Mouse (Mus musculus) spleen, embryonic (tissue): ENCODE measurements around the gene Hdc.

Experiments used
- CTCF ChIA-PET: fragments of 350-600 bp; sonication (Branson Sonifier 250); formaldehyde crosslinking; loops from one replicate; lab custom pipeline; 2022; lab: Charles Lee

Gene Hdc

DNA sequence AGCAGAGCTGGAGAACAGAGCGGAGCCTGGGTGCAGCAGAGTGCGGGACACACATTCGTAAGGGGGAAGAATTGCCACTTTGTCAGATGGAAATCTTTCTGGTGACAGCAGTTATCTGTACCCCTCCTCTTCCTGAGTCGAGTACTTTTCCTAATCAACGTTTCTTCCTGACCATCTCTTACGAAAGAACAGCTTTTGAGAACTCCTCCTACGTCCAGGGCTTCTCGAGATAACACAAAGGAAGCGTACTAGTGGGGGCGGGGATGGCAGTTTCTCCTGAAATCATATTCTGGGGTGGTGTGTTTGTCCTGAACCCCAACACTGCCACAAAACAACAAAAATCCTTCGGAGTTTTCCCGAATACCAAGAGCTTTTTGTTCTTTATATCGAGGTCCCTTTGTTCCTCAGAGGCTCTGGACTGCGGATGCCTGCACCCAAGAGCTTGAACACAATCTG is at the start of gene Hdc:
Gene Hdc (minus strand): TSS at position 51 of the 456 bp plus-strand sequence.
- CTCF ChIA-PET, result no interaction called here

- CTCF ChIA-PET, result no interaction called here
Measured at GRCm38 (mm10) chr2:126668621-126669252, 49.6 kb upstream of the Hdc start.

- CTCF ChIA-PET, result interaction anchor here (0.6 kb wide), 1 partner anchor 12 kb away, joined by 3 read pairs; no protein-coding TSS in a partner anchor
Measured at GRCm38 (mm10) chr2:126665984-126666383, 46.9 kb upstream of the Hdc start.

DNA sequence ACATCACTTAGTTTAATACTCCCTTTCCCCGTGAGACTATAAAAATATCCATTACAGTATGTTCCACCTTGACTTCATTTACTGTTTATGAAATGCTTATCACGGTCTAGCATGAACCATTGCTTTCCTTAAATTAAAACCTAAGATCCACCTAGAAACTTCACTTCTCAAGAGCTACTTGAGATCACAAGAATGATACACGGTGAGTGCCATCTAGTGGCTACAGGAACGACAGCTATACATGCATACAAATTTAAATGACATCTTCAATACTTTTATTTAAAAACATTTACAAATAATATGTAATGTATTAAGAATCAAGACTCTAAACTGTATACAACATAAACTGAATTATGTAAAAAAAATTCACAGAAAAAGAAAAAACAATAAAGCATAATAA is 44.4 kb upstream of the Hdc start:
- CTCF ChIA-PET, result no interaction called here

GRCm38 (mm10) chr2:126652929-126653328 is 33.8 kb upstream of the Hdc start:
- CTCF ChIA-PET, result no interaction called here

GRCm38 (mm10) chr2:126647762-126648161 is 28.7 kb upstream of the Hdc start:
- CTCF ChIA-PET, result no interaction called here

- CTCF ChIA-PET, result no interaction called here
Measured at GRCm38 (mm10) chr2:126646461-126646860, 27.4 kb upstream of the Hdc start.

- CTCF ChIA-PET, result no interaction called here
Measured at GRCm38 (mm10) chr2:126644768-126645167, 25.7 kb upstream of the Hdc start.

DNA sequence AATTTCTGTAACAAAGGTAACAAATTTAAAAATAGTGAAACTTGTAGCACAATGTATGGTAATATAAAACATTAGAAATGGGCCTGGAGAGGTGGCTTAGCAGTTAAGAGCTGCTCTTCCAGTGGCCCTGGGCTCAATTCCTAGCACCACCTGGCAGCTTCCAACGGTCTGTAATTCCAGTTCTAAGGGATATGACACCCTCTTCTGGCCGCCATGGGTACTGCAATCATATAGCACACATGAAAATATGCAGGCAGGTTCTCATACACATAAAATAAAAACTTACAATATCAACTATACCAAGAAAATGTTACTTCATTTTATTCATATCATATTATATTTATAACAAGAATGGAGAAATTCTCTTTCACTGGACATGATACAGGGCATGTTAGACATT is 21.2 kb upstream of the Hdc start:
- CTCF ChIA-PET, result interaction anchor here (0.9 kb wide), 1 partner anchor 8 kb away, joined by 3 read pairs; no protein-coding TSS in a partner anchor

DNA sequence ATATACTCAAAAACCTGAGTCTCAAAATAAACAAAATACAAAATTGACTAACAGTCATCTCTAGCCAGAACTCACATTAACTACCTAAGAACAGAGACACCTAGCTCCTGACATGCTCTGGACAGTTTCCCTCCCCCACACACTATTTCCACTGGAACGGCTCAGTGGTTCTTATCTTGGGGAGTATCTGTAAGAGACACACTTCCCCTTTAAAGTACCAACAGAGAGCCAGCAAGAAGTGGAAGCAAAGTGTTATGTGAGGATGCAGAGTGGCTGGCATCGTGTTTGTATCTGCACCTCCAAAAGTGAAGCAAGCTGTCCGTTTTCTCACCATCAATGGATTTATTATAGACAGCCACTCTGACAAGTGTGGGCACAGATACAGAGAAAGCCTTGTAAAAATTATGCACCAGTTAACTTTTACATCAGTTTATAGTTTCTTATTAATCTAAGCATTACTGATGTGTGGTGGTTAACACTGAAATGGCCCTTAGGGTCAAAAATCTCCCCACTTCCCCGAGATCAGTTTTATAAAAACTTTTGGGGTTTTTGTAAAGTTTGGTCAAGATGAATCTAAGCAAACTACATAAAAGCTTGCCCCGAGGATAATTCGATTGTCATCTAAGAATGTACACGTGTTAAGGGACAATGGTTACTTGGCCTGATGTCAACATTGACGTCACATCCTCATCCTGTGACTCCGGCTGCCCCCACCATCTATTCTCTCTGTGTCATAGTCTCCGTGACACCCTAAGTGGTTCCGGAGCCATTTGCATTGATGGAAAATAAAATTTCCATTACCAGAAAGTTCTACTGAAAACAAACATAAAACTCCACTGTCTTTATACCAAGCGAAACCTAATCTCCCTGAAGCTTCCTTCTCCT is 17.1 kb upstream of the Hdc start:
- CTCF ChIA-PET, result interaction anchor here (0.6 to 2.1 kb wide), 3 partner anchors 37 to 631 kb away, joined by 11 to 16 read pairs (median 12); no protein-coding TSS in a partner anchor

GRCm38 (mm10) chr2:126633165-126633564 is 14.1 kb upstream of the Hdc start:
- CTCF ChIA-PET, result no interaction called here

- CTCF ChIA-PET, result no interaction called here
Measured at GRCm38 (mm10) chr2:126628455-126628995, 9.4 kb upstream of the Hdc start.

DNA sequence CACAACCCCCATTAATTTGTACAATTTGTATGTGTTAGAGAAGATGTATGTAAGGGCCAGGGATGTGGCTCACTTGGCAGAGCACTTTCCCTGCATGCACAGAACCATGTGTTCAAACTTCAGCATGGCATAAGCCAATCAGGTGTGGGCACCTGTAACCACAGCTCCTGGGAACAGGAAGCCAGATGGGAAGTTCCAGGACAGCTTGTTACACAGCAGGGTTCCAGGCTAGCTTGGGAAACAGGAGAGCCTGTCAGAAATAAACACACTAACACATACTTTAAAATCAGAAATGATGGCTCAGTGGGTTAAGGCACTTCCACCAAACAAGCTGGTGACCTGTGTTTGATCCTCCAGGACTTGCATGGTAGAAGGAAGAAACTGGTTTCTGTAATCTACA is 4.0 kb upstream of the Hdc start:
- CTCF ChIA-PET, result no interaction called here

GRCm38 (mm10) chr2:126622455-126622854 is 3.4 kb upstream of the Hdc start:
- CTCF ChIA-PET, result interaction anchor here (0.6 kb wide), 2 partner anchors 13 to 29 kb away, joined by 3 to 4 read pairs; no protein-coding TSS in a partner anchor

DNA sequence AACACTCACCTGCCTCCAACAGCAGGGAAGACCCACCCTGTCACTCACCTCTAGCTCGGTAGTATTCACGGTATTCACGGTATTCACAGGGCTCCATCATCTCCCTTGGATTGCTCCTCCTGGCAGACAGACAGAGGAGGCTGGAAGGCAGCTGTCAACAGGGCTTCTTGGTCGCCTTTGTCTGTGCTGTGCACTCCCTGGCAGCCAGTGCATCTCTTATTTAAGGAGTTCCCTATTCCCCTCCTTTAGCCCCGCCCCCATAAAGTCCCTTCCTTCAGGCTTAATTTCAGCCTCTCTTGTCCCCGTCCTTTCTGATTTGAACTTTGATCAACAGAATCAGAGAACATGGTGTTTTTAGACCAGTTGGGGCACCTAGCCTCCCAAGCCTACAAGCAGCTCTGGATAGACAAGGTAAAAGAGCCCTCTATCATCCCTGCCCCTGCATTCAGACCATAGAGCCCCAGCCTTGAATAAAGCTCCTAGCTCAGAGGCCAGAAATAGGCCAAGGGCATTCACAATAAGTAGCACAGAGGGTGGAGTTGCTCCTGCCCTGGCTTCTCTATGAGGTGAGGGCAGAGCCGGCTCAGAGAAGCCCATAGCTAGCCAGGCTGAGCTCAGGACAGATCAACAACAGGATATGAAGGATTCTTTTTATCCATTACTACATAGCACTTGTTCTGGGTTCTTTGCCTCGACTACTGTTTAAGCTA is 474 bp downstream of the Hdc start:
- CTCF ChIA-PET, result no interaction called here

- CTCF ChIA-PET, result no interaction called here
Measured at GRCm38 (mm10) chr2:126615355-126615754, 3.7 kb downstream of the Hdc start.

DNA sequence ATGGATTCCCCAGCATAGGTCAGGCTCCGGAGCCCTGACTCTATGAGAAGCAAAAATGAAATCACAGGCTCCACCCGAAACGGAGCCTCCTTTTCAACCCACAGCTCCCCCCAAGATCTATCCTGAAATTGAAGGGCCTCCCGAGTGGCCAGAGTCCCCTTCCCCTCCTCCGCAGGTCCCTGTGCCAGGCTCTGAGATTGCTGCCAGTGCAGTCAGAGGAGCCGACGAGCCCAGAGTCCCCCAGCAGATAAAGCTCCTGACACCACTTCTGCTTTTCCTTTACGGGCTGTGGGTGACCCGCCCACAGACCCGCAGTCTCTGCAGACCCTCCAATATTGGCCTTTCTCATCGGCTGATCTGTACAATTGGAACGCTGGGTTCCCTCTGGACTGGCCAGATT is 9.5 kb downstream of the Hdc start:
- CTCF ChIA-PET, result interaction anchor here (0.6 kb wide), 1 partner anchor 13 kb away, joined by 3 read pairs; no protein-coding TSS in a partner anchor

- CTCF ChIA-PET, result no interaction called here
Measured at GRCm38 (mm10) chr2:126607553-126608203, 11.4 kb downstream of the Hdc start.

DNA sequence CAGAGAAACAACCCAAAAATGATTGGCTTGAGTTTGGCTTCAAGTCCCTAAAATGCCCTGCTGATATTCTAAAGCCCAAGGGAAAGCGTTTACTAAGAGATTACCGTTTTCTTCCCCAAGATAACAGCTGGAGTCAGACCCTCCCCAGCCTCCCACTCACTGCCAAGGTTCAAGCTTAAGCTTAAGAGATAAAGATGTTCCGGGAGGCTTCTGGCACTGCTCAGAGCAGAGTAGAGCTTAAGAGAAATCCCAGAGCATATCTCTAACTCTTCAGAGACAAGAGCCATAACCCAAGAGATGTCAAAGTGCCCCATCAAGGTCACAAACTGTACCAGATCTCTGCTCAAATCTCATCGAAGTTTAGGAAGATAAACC is 12.4 kb downstream of the Hdc start:
- CTCF ChIA-PET, result no interaction called here

DNA sequence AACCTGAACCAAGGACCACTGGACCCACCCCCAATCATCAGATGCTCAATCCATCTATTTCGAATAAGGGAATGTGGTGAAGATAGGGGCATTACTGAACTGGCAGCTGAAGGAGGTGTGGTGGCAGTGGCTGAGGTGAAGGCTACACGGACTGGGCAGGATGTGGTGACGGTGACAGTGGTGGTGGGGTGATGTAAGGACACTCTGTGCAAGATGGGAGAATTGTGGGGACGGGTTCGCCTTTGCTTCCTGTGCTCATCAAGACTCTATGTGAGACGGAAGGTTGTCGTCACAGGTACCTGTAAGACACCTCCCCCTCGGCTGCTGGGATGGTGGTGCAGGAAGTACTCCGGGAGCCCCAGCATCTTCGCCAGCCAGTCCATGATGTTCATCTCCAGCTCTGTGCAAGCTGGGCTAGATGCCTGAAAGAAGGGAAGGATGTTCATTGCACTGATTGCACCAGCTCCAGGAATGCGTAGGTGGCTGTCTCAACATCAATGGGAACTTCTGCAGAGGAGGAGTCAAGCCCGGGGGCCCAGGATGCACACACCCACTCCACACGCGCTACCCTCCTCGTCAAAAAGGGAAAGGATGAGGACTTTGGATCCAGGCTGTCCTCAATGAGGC is 12.9 kb downstream of the Hdc start:
- CTCF ChIA-PET, result no interaction called here
